16 mouse cellular contexts compared by ENCODE assay signal in genomic region chr6:30514242-30514641, GRCm38 (mm10). TPM values are rescaled to one million over a fixed set of nuclear protein-coding genes. Genes with fewer than 3 reads are reported as not detected.
DNase-seq lines count a peak whose midpoint lies in the region; ATAC-seq and TF ChIP-seq lines count a peak whose summit lies in the region.
"Had no signal": no experiment of that assay in that cellular context is flagged by ENCODE, and none has a peak within 500 bp of the region (broad histone marks: within the 10 kb centered on the region; RNA-seq: fewer than 3 reads in every experiment).

No protein-coding gene starts in this region.

- H3K36me3 ChIP-seq in kidney, embryonic 14.5 days (ENCODE audit: control insufficient read depth, insufficient read depth, low read length), result no peaks in the 10 kb centered on the region
- no peaks in the 10 kb centered on the region for H3K36me3 ChIP-seq in stomach, embryonic 14.5 days (ENCODE audit: control insufficient read depth, insufficient read depth, low read length)
- H3K36me3 ChIP-seq in stomach, postnatal 0 days (ENCODE audit: control insufficient read depth, insufficient read depth, low read length), result no peaks in the 10 kb centered on the region
- no peaks in the 10 kb centered on the region for H3K36me3 ChIP-seq in embryonic facial prominence, embryonic 14.5 days (ENCODE audit: control insufficient read depth, insufficient read depth, low read length)
- H3K36me3 ChIP-seq: forebrain, embryonic 12.5 days had no signal

- no peak overlapping the region for H3K4me3 ChIP-seq in kidney, embryonic 14.5 days (ENCODE audit: low read length)
- H3K4me3 ChIP-seq in stomach, embryonic 14.5 days (ENCODE audit: low read depth, low read length), result no peak overlapping the region
- H3K4me3 ChIP-seq in stomach, postnatal 0 days (ENCODE audit: low read depth, low read length), result no peak overlapping the region
- no peak overlapping the region for H3K4me3 ChIP-seq in embryonic facial prominence, embryonic 14.5 days (ENCODE audit: low read depth, low read length)
- H3K4me3 ChIP-seq: forebrain, embryonic 12.5 days had no signal

- H3K27me3 ChIP-seq in kidney, embryonic 14.5 days (ENCODE audit: control insufficient read depth, insufficient read depth, low read length), result no peaks in the 10 kb centered on the region
- H3K27me3 ChIP-seq in stomach, embryonic 14.5 days (ENCODE audit: control insufficient read depth, insufficient read depth, low read length), result no peaks in the 10 kb centered on the region
- H3K27me3 ChIP-seq in stomach, postnatal 0 days (ENCODE audit: control insufficient read depth, insufficient read depth, low read length), result no peaks in the 10 kb centered on the region
- H3K27me3 ChIP-seq in embryonic facial prominence, embryonic 14.5 days (replicated peaks; ENCODE audit: control insufficient read depth, insufficient read depth, low read length), result no peaks in the 10 kb centered on the region
- H3K27me3 ChIP-seq: forebrain, embryonic 12.5 days had no signal

- DNase-seq in kidney, adult 11 months, result no peak
- DNase-seq in stomach, postnatal 0 days (ENCODE audit: low spot score), result no peak
- DNase-seq in embryonic facial prominence, embryonic 14.5 days (ENCODE audit: low spot score), result peak; percentile 74
- DNase-seq in left cerebral cortex, adult 18-20 months (ENCODE audit: low spot score in 2 of 2), result no peak
- DNase-seq in gastrocnemius, postnatal 25 days, result no peak
- DNase-seq: cerebellum, adult 2 months; heart, adult 18-20 months; kidney, adult 2 months; lung, adult 18-20 months; right cerebral cortex, adult 18-20 months had no signal

- WGBS in kidney, embryonic 14.5 days, result 3% methylated on average over 9 of the region's 9 CpGs
- WGBS in stomach, embryonic 14.5 days, result 6% methylated on average over 9 of the region's 9 CpGs
- WGBS in stomach, postnatal 0 days, result 15% methylated on average over 9 of the region's 9 CpGs
- WGBS in embryonic facial prominence, embryonic 14.5 days, result 3% methylated on average over 9 of the region's 9 CpGs

- TF ChIP-seq CTCF in stomach, postnatal 0 days (IDR thresholded peaks at IDR 0.05; ENCODE audit: low read depth), result no peak

- H3K4me1 ChIP-seq in kidney, embryonic 14.5 days (ENCODE audit: control insufficient read depth, insufficient read depth, low read length), result peaks cover 14% of the 10 kb centered on the region
- peaks cover 20% of the 10 kb centered on the region for H3K4me1 ChIP-seq in stomach, embryonic 14.5 days (ENCODE audit: control insufficient read depth, insufficient read depth, low read length)
- H3K4me1 ChIP-seq in stomach, postnatal 0 days (replicated peaks; ENCODE audit: control insufficient read depth, insufficient read depth), result peaks cover 4% of the 10 kb centered on the region
- H3K4me1 ChIP-seq in embryonic facial prominence, embryonic 14.5 days (ENCODE audit: control insufficient read depth, insufficient read depth, low read length), result peaks cover 17% of the 10 kb centered on the region

- ATAC-seq in kidney, embryonic 14.5 days (ENCODE audit: low FRiP score, low TSS enrichment), result no peak
- ATAC-seq in stomach, embryonic 14.5 days (ENCODE audit: insufficient number of reproducible peaks, insufficient read depth, low FRiP score, low read depth), result no peak
- no peak for ATAC-seq in stomach, postnatal 0 days (ENCODE audit: low FRiP score, low TSS enrichment)
- ATAC-seq in embryonic facial prominence, embryonic 14.5 days (ENCODE audit: low read depth), result no peak
- ATAC-seq: CD4-positive, CD25-positive, alpha-beta regulatory T cell, adult 4 months had no signal

- no peaks in the 10 kb centered on the region for H3K9me3 ChIP-seq in kidney, embryonic 14.5 days (ENCODE audit: control insufficient read depth, low read length)
- H3K9me3 ChIP-seq in stomach, embryonic 14.5 days (ENCODE audit: control insufficient read depth, low read depth, low read length), result no peaks in the 10 kb centered on the region
- H3K9me3 ChIP-seq in stomach, postnatal 0 days (ENCODE audit: control insufficient read depth, low read length), result no peaks in the 10 kb centered on the region
- no peaks in the 10 kb centered on the region for H3K9me3 ChIP-seq in embryonic facial prominence, embryonic 14.5 days (ENCODE audit: control insufficient read depth, low read length)
- H3K9me3 ChIP-seq: forebrain, embryonic 12.5 days had no signal

- H3K27ac ChIP-seq in kidney, embryonic 14.5 days (ENCODE audit: low read depth, low read length), result peak overlapping the region; percentile 83
- H3K27ac ChIP-seq in stomach, embryonic 14.5 days (ENCODE audit: low read length), result peak overlapping the region; percentile 83
- H3K27ac ChIP-seq in stomach, postnatal 0 days (replicated peaks), result no peak overlapping the region
- peak overlapping the region; percentile 46 for H3K27ac ChIP-seq in embryonic facial prominence, embryonic 14.5 days (replicated peaks; ENCODE audit: low read depth, low read length)
- H3K27ac ChIP-seq: forebrain, embryonic 12.5 days had no signal

- H3K9ac ChIP-seq in kidney, embryonic 14.5 days (ENCODE audit: low read depth, low read length), result peak overlapping the region; percentile 47; the same call in 1 of the 2 replicates
- no peak overlapping the region for H3K9ac ChIP-seq in stomach, embryonic 14.5 days (replicated peaks; ENCODE audit: low read depth, low read length)
- no peak overlapping the region for H3K9ac ChIP-seq in stomach, postnatal 0 days (ENCODE audit: low read length)
- peak overlapping the region; percentile 39; the same call in 1 of the 2 replicates for H3K9ac ChIP-seq in embryonic facial prominence, embryonic 14.5 days (ENCODE audit: low read depth, low read length)
- H3K9ac ChIP-seq: forebrain, embryonic 12.5 days had no signal

- H3K4me2 ChIP-seq in kidney, embryonic 14.5 days (replicated peaks; ENCODE audit: low read depth, low read length), result peak overlapping the region; percentile 5; the same call in 1 of the 2 replicates
- no peak overlapping the region for H3K4me2 ChIP-seq in stomach, embryonic 14.5 days (replicated peaks; ENCODE audit: low read depth, low read length)
- no peak overlapping the region for H3K4me2 ChIP-seq in stomach, postnatal 0 days (replicated peaks; ENCODE audit: low read depth)
- peak overlapping the region; percentile 21; the same call in 1 of the 2 replicates for H3K4me2 ChIP-seq in embryonic facial prominence, embryonic 14.5 days (ENCODE audit: low read depth, low read length)
- H3K4me2 ChIP-seq: forebrain, embryonic 12.5 days had no signal

- no peak for TF ChIP-seq EP300 in stomach, postnatal 0 days (optimal IDR thresholded peaks at IDR 0.05)

RNA-seq across cellular contexts. Expression of gene Ssmem1, which starts 4.6 kb away (rescaled TPM):
- 0.51 TPM in 1 of 2 replicates, not detected in the other for polyA plus RNA-seq in kidney, embryonic 14.5 days (2014; fragmentation: Nextera tagmentation; extraction: Ambion mirVana)
- polyA plus RNA-seq in stomach, embryonic 14.5 days (2014; fragmentation: Nextera tagmentation; extraction: Ambion mirVana), result 0.52 TPM in 1 of 2 replicates, not detected in the other
- polyA plus RNA-seq in stomach, postnatal 0 days (2015; fragmentation: Nextera tagmentation; extraction: Ambion mirVana), result not detected in 2 replicates
- polyA plus RNA-seq in embryonic facial prominence, embryonic 14.5 days (2014; fragmentation: Nextera tagmentation; extraction: Ambion mirVana), result 0.51 TPM in 1 of 2 replicates, not detected in the other
- total RNA-seq in left cerebral cortex, adult 18-20 months (2021), result under 1 TPM; 0.52 to 0.74 TPM
- under 1 TPM in 1 of 2 experiments, not detected in 1; 0.54 TPM for total RNA-seq in gastrocnemius, postnatal 25 days (2021)
- total RNA-seq: hematopoietic stem cell, adult 5-6 weeks; neutrophil, adult 5-6 weeks had no signal
- polyA plus RNA-seq: CD4-positive, CD25-positive, alpha-beta regulatory T cell, adult 4 months had no signal

RNA-seq across cellular contexts. Expression of gene Tmem209, which starts 4.7 kb away (rescaled TPM):
- 35.2 and 56.8 TPM in 2 replicates for polyA plus RNA-seq in kidney, embryonic 14.5 days (2014; fragmentation: Nextera tagmentation; extraction: Ambion mirVana)
- 39.8 and 45.0 TPM in 2 replicates for polyA plus RNA-seq in stomach, embryonic 14.5 days (2014; fragmentation: Nextera tagmentation; extraction: Ambion mirVana)
- 13.0 and 13.7 TPM in 2 replicates for polyA plus RNA-seq in stomach, postnatal 0 days (2015; fragmentation: Nextera tagmentation; extraction: Ambion mirVana)
- polyA plus RNA-seq in embryonic facial prominence, embryonic 14.5 days (2014; fragmentation: Nextera tagmentation; extraction: Ambion mirVana), result 31.0 and 36.9 TPM in 2 replicates
- 10 to 100 TPM; 21.7 to 24.8 TPM for total RNA-seq in left cerebral cortex, adult 18-20 months (2021)
- total RNA-seq in gastrocnemius, postnatal 25 days (2021), result 1 to 10 TPM; 7.4 to 9.1 TPM

RNA-seq across cellular contexts. Expression of gene Cpa2, which starts 27.1 kb away (rescaled TPM):
- polyA plus RNA-seq in kidney, embryonic 14.5 days (2014; fragmentation: Nextera tagmentation; extraction: Ambion mirVana), result 22.7 and 29.8 TPM in 2 replicates
- 1.4 and 127 TPM in 2 replicates for polyA plus RNA-seq in stomach, embryonic 14.5 days (2014; fragmentation: Nextera tagmentation; extraction: Ambion mirVana)
- polyA plus RNA-seq in stomach, postnatal 0 days (2015; fragmentation: Nextera tagmentation; extraction: Ambion mirVana), result 1.7 and 2.6 TPM in 2 replicates
- polyA plus RNA-seq in embryonic facial prominence, embryonic 14.5 days (2014; fragmentation: Nextera tagmentation; extraction: Ambion mirVana), result 3.3 and 4.5 TPM in 2 replicates
- 1 to 10 TPM; 1.9 to 2.0 TPM for total RNA-seq in left cerebral cortex, adult 18-20 months (2021)
- total RNA-seq in gastrocnemius, postnatal 25 days (2021), result not detected
- total RNA-seq: neutrophil, adult 5-6 weeks had no signal

RNA-seq across cellular contexts. Expression of gene Cpa4, which starts 53.9 kb away (rescaled TPM):
- 0.09 and 0.12 TPM in 2 replicates for polyA plus RNA-seq in kidney, embryonic 14.5 days (2014; fragmentation: Nextera tagmentation; extraction: Ambion mirVana)
- polyA plus RNA-seq in stomach, embryonic 14.5 days (2014; fragmentation: Nextera tagmentation; extraction: Ambion mirVana), result 0.49 and 0.71 TPM in 2 replicates
- 32.7 and 33.7 TPM in 2 replicates for polyA plus RNA-seq in stomach, postnatal 0 days (2015; fragmentation: Nextera tagmentation; extraction: Ambion mirVana)
- polyA plus RNA-seq in embryonic facial prominence, embryonic 14.5 days (2014; fragmentation: Nextera tagmentation; extraction: Ambion mirVana), result 3.0 and 3.4 TPM in 2 replicates
- under 1 TPM; 0.19 to 0.21 TPM for total RNA-seq in left cerebral cortex, adult 18-20 months (2021)
- total RNA-seq in gastrocnemius, postnatal 25 days (2021), result not detected
- total RNA-seq: heart, adult 18-20 months; hematopoietic stem cell, adult 5-6 weeks; neutrophil, adult 5-6 weeks had no signal
- polyA plus RNA-seq: CD4-positive, CD25-positive, alpha-beta regulatory T cell, adult 4 months; kidney, adult 2 months had no signal

Comparison
In these comparisons a context has a peak if more than half of its experiments do, and no peak if none do; other contexts are left out.
1. H3K4me2 ChIP-seq: peak in kidney, embryonic 14.5 days (single experiment) and embryonic facial prominence, embryonic 14.5 days (single experiment); none in stomach, embryonic 14.5 days (single experiment) and stomach, postnatal 0 days (single experiment).
2. H3K9ac ChIP-seq: peak in kidney, embryonic 14.5 days (single experiment) and embryonic facial prominence, embryonic 14.5 days (single experiment); none in stomach, embryonic 14.5 days (single experiment) and stomach, postnatal 0 days (single experiment).